Mouse (Mus musculus) hindbrain, embryonic 11.5 days (tissue): ENCODE data around the gene Pola2. TPM values are rescaled to one million over a fixed set of nuclear protein-coding genes. Genes with fewer than 3 reads are reported as not detected.

ENCODE experiments used
- ATAC-seq: fragments of 200-750 bp; cut with Nextera tagmentation; 2 replicates; pipeline ENCODE4 v1.8.0; 2017; ENCODE audit warnings: mild to moderate bottlenecking, moderate TSS enrichment, moderate library complexity; ENCODE audit not compliant: low FRiP score
- DNase-seq: peaks from one replicate; pipeline ENCODE4 v3.0.0-alpha.2; 2015; ENCODE audit warnings: low spot score
- H3K27ac ChIP-seq: fragments of 300-500 bp; sonication (generic); 2 replicates; pipeline ENCODE4 v1.5.1; 2014; ENCODE audit warnings: mild to moderate bottlenecking, low read depth, low read length
- H3K27me3 ChIP-seq: fragments of 300-500 bp; sonication (generic); 2 replicates; pipeline ENCODE4 v1.6.1; 2014; ENCODE audit warnings: mild to moderate bottlenecking, low read length, moderate library complexity, mixed read lengths; ENCODE audit not compliant: control insufficient read depth, insufficient read depth
- H3K36me3 ChIP-seq: fragments of 300-500 bp; sonication (generic); 2 replicates; pipeline ENCODE4 v1.6.1; 2014; ENCODE audit warnings: mild to moderate bottlenecking, low read length, moderate library complexity, mixed read lengths; ENCODE audit not compliant: control insufficient read depth, insufficient read depth
- H3K4me1 ChIP-seq: fragments of 300-500 bp; sonication (generic); replicated peaks from 2 replicates; pipeline ENCODE4 v1.6.1; 2014; ENCODE audit warnings: low read length, mixed read lengths; ENCODE audit not compliant: control insufficient read depth, insufficient read depth
- H3K4me2 ChIP-seq: fragments of 300-500 bp; sonication (generic); replicated peaks from 2 replicates; pipeline ENCODE4 v1.6.1; 2014; ENCODE audit warnings: mild to moderate bottlenecking, low read depth, low read length
- H3K4me3 ChIP-seq: fragments of 300-500 bp; sonication (generic); 2 replicates; pipeline ENCODE4 v1.5.1; 2014; ENCODE audit warnings: low read depth, low read length
- H3K9ac ChIP-seq: fragments of 300-500 bp; sonication (generic); 2 replicates; pipeline ENCODE4 v1.6.1; 2014; ENCODE audit warnings: low read depth, low read length
- H3K9me3 ChIP-seq: fragments of 300-500 bp; sonication (generic); 2 replicates; pipeline ENCODE4 v1.6.1; 2016; ENCODE audit warnings: low read length; ENCODE audit not compliant: control insufficient read depth
- WGBS: fragments of 180-500 bp; shearing (Covaris S2); extraction: QIAGEN DNeasy Blood & Tissue Kit; methylation state at CpG from one replicate; pipeline ENCODE4 v1.1.7; 2014; 5-methylcytosine and 5-hydroxymethylcytosine counted together
- polyA plus RNA-seq: library from polyadenylated mRNA; unstranded; fragments of >200 nt; fragmentation: Nextera tagmentation; extraction: Ambion mirVana; gene quantifications from 2 replicates; pipeline ENCODE4 v1.2.1, GENCODE M21; 2014

Pola2 gene
- 67.7 and 68.3 TPM in 2 replicates for polyA plus RNA-seq

GRCm38 (mm10) chr19:5963883-5964562 is at the start of gene Pola2:
Pola2 (minus strand) TSS chr19:5964202.
- ATAC-seq = peak; percentile 87
- under 1% methylated on average over 50 of the region's 50 CpGs for whole genome bisulfite sequencing
- Histone ChIP-seq H3K4me1 (0 out of 2 replicates have a peak, but pooled peaks cover 4% of the 10 kb centered on the region), H3K36me3 (no peaks in the 10 kb centered on the region), H3K4me3 (peak within 1 kb of the TSS; percentile 71), H3K27ac (no peak within 1 kb of the TSS), H3K4me2 (peak within 1 kb of the TSS; percentile 75), H3K9me3 (no peaks in the 10 kb centered on the region), H3K9ac (peak within 1 kb of the TSS; percentile 68), H3K27me3 (no peaks in the 10 kb centered on the region)
- DNase-seq = peak; percentile 93

GRCm38 (mm10) chr19:6013691-6014090 is 49.7 kb upstream of the Pola2 start:
- peaks cover 15% of the 10 kb centered on the region for H3K27me3 ChIP-seq
- no peak overlapping the region for H3K9ac ChIP-seq
- 90% methylated on average over 10 of the region's 10 CpGs for WGBS
- H3K4me3 ChIP-seq = no peak overlapping the region
- H3K9me3 ChIP-seq = no peaks in the 10 kb centered on the region
- H3K4me2 ChIP-seq = no peak overlapping the region
- no peak overlapping the region for H3K27ac ChIP-seq
- ATAC-seq (no peak), DNase-seq (no peak)
- H3K4me1 ChIP-seq = peaks cover 4% of the 10 kb centered on the region; the same call in 1 of the 2 replicates
- no peaks in the 10 kb centered on the region for H3K36me3 ChIP-seq

GRCm38 (mm10) chr19:6009137-6009536 is 45.1 kb upstream of the Pola2 start:
- Histone ChIP-seq H3K9ac (no peak overlapping the region), H3K4me2 (no peak overlapping the region), H3K4me3 (no peak overlapping the region), H3K36me3 (no peaks in the 10 kb centered on the region), H3K9me3 (no peaks in the 10 kb centered on the region), H3K27ac (no peak overlapping the region), H3K27me3 (0 out of 2 replicates have a peak, but pooled peaks cover 1% of the 10 kb centered on the region), H3K4me1 (no peaks in the 10 kb centered on the region)
- WGBS = 77% methylated on average over 8 of the region's 8 CpGs
- DNase-seq (no peak), ATAC-seq (no peak)

GRCm38 (mm10) chr19:6007013-6007412 is 43.0 kb upstream of the Pola2 start:
- Histone ChIP-seq H3K4me2 (no peak overlapping the region), H3K4me1 (no peaks in the 10 kb centered on the region), H3K9me3 (no peaks in the 10 kb centered on the region), H3K4me3 (no peak overlapping the region), H3K9ac (no peak overlapping the region), H3K27ac (no peak overlapping the region), H3K27me3 (no peaks in the 10 kb centered on the region), H3K36me3 (no peaks in the 10 kb centered on the region)
- WGBS = 88% methylated on average over 13 of the region's 13 CpGs
- ATAC-seq (no peak), DNase-seq (no peak)

- no peak overlapping the region for H3K9ac ChIP-seq
- no peak for DNase-seq
- H3K27me3 ChIP-seq = no peaks in the 10 kb centered on the region
- no peak for ATAC-seq
- H3K9me3 ChIP-seq = no peaks in the 10 kb centered on the region
- H3K36me3 ChIP-seq = no peaks in the 10 kb centered on the region
- H3K4me3 ChIP-seq = no peak overlapping the region
- no peak overlapping the region for H3K4me2 ChIP-seq
- 69% methylated on average over 11 of the region's 11 CpGs for WGBS
- H3K4me1 ChIP-seq = no peaks in the 10 kb centered on the region
- no peak overlapping the region for H3K27ac ChIP-seq
Measured at GRCm38 (mm10) chr19:6005541-6005940, 41.5 kb upstream of the Pola2 start.

GRCm38 (mm10) chr19:5999969-6000368 is 36.0 kb upstream of the Pola2 start:
- H3K4me1 ChIP-seq = no peaks in the 10 kb centered on the region
- WGBS = 82% methylated on average over 5 of the region's 5 CpGs
- no peak overlapping the region for H3K4me2 ChIP-seq
- ATAC-seq (no peak), DNase-seq (no peak)
- H3K27me3 ChIP-seq = no peaks in the 10 kb centered on the region
- H3K9me3 ChIP-seq = no peaks in the 10 kb centered on the region
- no peak overlapping the region for H3K4me3 ChIP-seq
- no peak overlapping the region for H3K9ac ChIP-seq
- H3K36me3 ChIP-seq = no peaks in the 10 kb centered on the region
- H3K27ac ChIP-seq = no peak overlapping the region

GRCm38 (mm10) chr19:5998180-5998579 is 34.2 kb upstream of the Pola2 start:
- Histone ChIP-seq H3K9me3 (no peaks in the 10 kb centered on the region), H3K27me3 (no peaks in the 10 kb centered on the region), H3K4me3 (no peak overlapping the region), H3K27ac (no peak overlapping the region), H3K36me3 (no peaks in the 10 kb centered on the region), H3K9ac (no peak overlapping the region), H3K4me1 (no peaks in the 10 kb centered on the region), H3K4me2 (no peak overlapping the region)
- no peak for ATAC-seq
- DNase-seq = no peak
- 82% methylated on average over 3 of the region's 3 CpGs for WGBS

- no peak overlapping the region for H3K27ac ChIP-seq
- H3K4me1 ChIP-seq = no peaks in the 10 kb centered on the region
- H3K9ac ChIP-seq = no peak overlapping the region
- no peaks in the 10 kb centered on the region for H3K36me3 ChIP-seq
- WGBS = 88% methylated on average over 14 of the region's 14 CpGs
- no peak overlapping the region for H3K4me2 ChIP-seq
- no peak for ATAC-seq
- no peak overlapping the region for H3K4me3 ChIP-seq
- no peak for DNase-seq
- no peaks in the 10 kb centered on the region for H3K27me3 ChIP-seq
- H3K9me3 ChIP-seq = no peaks in the 10 kb centered on the region
Measured at GRCm38 (mm10) chr19:5994711-5995110, 30.7 kb upstream of the Pola2 start.

GRCm38 (mm10) chr19:5992012-5992411 is 28.0 kb upstream of the Pola2 start:
- Histone ChIP-seq H3K27ac (no peak overlapping the region), H3K4me3 (no peak overlapping the region), H3K36me3 (no peaks in the 10 kb centered on the region), H3K9ac (no peak overlapping the region), H3K9me3 (no peaks in the 10 kb centered on the region), H3K4me1 (peaks cover 5% of the 10 kb centered on the region; the same call in 1 of the 2 replicates), H3K27me3 (no peaks in the 10 kb centered on the region), H3K4me2 (no peak overlapping the region)
- no peak for ATAC-seq
- no peak for DNase-seq
- 79% methylated on average over 7 of the region's 7 CpGs for WGBS
